Mouse (Mus musculus) liver, postnatal 0 days (tissue): ENCODE data around the gene Trim12c.

ENCODE experiments used
- CTCF ChIP-seq: sonication (generic); IDR thresholded peaks from 2 replicates; pipeline ENCODE4 v1.5.1; 2016; ENCODE audit warnings: antibody characterized with exemption, low read depth
- EP300 ChIP-seq: IDR thresholded peaks from 2 replicates; pipeline ENCODE4 v1.6.1; 2016; ENCODE audit warnings: antibody characterized with exemption, low read depth, mild to moderate bottlenecking

DNA sequence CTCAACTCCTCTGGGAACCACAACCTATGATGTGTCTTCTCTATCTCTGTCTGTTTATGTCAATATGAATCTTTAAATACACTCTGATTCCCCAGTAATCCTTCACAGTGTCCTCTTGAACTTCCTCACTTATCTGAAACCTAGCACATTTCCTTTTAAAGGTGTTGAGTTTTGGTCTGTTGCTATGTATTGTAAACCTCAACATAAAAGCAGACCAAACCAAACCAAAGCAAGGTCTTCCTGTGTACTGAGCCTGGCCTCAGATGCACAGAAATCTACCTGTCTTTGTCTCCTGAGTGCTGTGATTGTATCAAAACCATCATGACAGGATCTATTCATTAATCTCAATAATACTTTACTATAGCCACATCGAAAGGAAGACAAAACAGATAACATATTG lies 62.5 kb downstream of the Trim12c start:
- TF ChIP-seq CTCF = no peak
- TF ChIP-seq EP300 = no peak
